Mouse (Mus musculus) layer of hippocampus, adult 11-12 months (tissue): ENCODE data around the gene Gm7534.
A peak's percentile ranks its signal among the peaks of the same experiment; 100 is the strongest.

Source experiments
- DNase-seq: peaks from one replicate; pipeline ENCODE4 v3.0.0; 2022; ENCODE audit warnings: low spot score

Gm7534 gene

GRCm38 (mm10) chr4:134202904-134203303 is at the start of gene Gm7534:
TSS of gene Gm7534 (minus strand) at chr4:134203004.
- no peak for DNase-seq

GRCm38 (mm10) chr4:134252131-134252910 is 49.5 kb upstream of the Gm7534 start:
- DNase-seq = no peak

- DNase-seq = no peak
These were observed 48.7 kb upstream of the Gm7534 start for GRCm38 (mm10) chr4:134251241-134252130.

- DNase-seq = no peak
These were observed 48.1 kb upstream of the Gm7534 start for GRCm38 (mm10) chr4:134250930-134251240.

- no peak for DNase-seq
These were observed 47.5 kb upstream of the Gm7534 start for GRCm38 (mm10) chr4:134250116-134250929.

GRCm38 (mm10) chr4:134249651-134250050 is 46.8 kb upstream of the Gm7534 start:
- DNase-seq = peak; percentile 67

GRCm38 (mm10) chr4:134246719-134247258 is 44.0 kb upstream of the Gm7534 start, which contains the start of gene Gm30191:
TSS of gene Gm30191 (plus strand) at chr4:134246935.
- DNase-seq = no peak

- no peak for DNase-seq
These were observed 43.5 kb upstream of the Gm7534 start for GRCm38 (mm10) chr4:134246256-134246655.

- DNase-seq = peak; percentile 95
These were observed 42.5 kb upstream of the Gm7534 start, which contains the start of gene Zfp593 for GRCm38 (mm10) chr4:134245148-134245843. TSS of gene Zfp593 (minus strand) at chr4:134245592.

- DNase-seq = no peak
These were observed 40.9 kb upstream of the Gm7534 start, which contains the start of gene E130218I03Rik for GRCm38 (mm10) chr4:134243516-134244250. TSS of gene E130218I03Rik (plus strand) at chr4:134243662.

- no peak for DNase-seq
These were observed 35.9 kb upstream of the Gm7534 start for GRCm38 (mm10) chr4:134238686-134239085.

- DNase-seq = no peak
These were observed 35.5 kb upstream of the Gm7534 start, which contains the start of gene Cnksr1 for GRCm38 (mm10) chr4:134238279-134238651. TSS of gene Cnksr1 (minus strand) at chr4:134238399.

GRCm38 (mm10) chr4:134237582-134238278 is 34.9 kb upstream of the Gm7534 start:
- DNase-seq = no peak

- DNase-seq = no peak
These were observed 32.1 kb upstream of the Gm7534 start for GRCm38 (mm10) chr4:134234876-134235275.

GRCm38 (mm10) chr4:134230431-134230830 is 27.6 kb upstream of the Gm7534 start:
- no peak for DNase-seq

- no peak for DNase-seq
These were observed 24.4 kb upstream of the Gm7534 start, which contains the start of gene Catsper4 for GRCm38 (mm10) chr4:134227194-134227593. TSS of gene Catsper4 (minus strand) at chr4:134227383.

GRCm38 (mm10) chr4:134222793-134223600 is 20.2 kb upstream of the Gm7534 start:
- DNase-seq = no peak

- DNase-seq = no peak
These were observed 3.8 kb upstream of the Gm7534 start for GRCm38 (mm10) chr4:134206488-134207053.
